Mouse (Mus musculus): ENCODE data around the gene Usp8.

Gene Usp8

DNA sequence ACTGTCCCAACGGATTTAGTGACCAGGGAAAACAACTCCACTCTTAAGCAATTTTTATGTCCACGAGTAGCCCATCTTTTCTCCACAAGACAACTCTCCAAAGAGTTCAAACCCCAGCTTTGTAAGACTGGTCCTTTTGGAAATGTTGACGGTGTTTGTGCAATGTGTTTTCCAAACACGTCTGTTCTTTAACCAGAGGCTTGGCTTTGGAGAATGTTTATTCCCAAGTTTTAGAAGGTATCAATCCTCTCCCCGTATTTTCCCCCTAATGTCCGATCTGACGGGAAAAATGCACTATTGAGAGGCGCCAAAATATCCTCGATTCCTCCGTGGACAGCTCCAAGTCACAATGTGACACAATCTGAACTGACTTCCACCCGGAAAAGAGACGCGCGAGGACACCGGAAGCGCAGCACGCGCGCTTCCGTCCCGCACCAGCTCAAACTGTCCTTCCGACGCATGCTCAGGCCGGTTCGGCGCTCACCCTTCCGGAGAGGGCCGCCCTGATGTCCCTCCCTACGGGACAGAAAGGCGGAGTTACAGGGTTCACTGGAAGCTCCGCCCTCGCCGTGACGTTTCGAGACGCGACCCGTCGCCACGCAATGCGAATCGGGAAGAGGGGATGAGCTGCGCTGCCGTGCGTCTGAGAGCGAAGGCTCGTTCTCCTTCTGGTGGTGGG lies at the start of gene Usp8:
Usp8 (plus strand) TSS at position 570 of the 679 bp plus-strand sequence.
- DNase-seq (ENCODE audit: low read depth, low spot score), result peak; percentile 100

DNA sequence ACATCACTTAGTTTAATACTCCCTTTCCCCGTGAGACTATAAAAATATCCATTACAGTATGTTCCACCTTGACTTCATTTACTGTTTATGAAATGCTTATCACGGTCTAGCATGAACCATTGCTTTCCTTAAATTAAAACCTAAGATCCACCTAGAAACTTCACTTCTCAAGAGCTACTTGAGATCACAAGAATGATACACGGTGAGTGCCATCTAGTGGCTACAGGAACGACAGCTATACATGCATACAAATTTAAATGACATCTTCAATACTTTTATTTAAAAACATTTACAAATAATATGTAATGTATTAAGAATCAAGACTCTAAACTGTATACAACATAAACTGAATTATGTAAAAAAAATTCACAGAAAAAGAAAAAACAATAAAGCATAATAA lies 43.6 kb upstream of the Usp8 start:
- DNase-seq (ENCODE audit: low read depth, low spot score), result peak; percentile 80

DNA sequence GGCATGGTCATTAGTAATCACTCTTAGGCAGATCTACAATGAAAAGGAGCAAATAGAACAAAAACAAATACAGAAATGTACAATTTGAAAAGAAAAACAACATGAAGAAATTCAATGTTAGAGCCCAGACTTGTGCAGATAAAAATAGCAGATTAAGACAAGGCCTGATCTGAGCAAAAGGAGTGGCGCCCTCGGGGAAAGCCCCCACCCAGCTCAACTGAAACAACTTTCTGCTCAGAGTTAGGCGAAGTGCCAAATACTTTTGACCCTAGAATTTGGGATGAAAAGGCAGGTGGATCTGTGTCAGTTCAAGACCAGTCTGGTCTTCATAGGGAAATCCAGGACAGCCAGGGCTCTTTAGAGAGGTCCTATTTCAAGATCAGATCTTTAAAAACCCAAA lies 41.1 kb upstream of the Usp8 start:
- no peak for DNase-seq (ENCODE audit: low read depth, low spot score)

DNA sequence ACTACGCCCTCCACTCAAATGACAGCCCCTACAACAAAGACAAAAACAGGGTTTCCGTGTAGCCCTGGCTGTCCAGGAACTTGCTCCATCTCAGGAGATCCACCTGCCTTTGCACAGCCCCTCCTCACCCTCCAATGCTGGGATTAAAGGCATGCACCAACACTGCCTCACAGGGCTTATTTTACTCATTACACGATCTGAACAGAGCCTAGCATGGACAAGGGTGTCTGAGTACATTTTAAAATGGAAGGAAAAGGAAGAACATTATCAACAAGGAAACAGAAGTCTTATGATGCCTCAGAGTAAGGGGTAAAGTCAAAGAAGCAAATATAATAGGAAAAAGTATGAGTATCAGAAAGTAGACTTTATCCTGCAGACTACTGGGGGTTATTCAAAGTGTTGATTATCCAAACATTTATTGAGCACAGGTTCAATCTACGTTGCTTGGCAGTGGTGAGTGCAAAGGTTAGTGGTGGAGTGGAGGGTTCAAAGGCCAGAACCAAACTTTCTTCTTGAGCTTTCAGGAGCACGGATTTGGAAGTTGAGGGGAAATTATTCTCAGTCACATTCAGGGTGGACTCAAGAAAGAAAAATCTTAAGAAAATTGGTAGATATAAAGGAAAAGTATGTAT lies 38.4 kb upstream of the Usp8 start:
- DNase-seq (ENCODE audit: low read depth, low spot score), result no peak

DNA sequence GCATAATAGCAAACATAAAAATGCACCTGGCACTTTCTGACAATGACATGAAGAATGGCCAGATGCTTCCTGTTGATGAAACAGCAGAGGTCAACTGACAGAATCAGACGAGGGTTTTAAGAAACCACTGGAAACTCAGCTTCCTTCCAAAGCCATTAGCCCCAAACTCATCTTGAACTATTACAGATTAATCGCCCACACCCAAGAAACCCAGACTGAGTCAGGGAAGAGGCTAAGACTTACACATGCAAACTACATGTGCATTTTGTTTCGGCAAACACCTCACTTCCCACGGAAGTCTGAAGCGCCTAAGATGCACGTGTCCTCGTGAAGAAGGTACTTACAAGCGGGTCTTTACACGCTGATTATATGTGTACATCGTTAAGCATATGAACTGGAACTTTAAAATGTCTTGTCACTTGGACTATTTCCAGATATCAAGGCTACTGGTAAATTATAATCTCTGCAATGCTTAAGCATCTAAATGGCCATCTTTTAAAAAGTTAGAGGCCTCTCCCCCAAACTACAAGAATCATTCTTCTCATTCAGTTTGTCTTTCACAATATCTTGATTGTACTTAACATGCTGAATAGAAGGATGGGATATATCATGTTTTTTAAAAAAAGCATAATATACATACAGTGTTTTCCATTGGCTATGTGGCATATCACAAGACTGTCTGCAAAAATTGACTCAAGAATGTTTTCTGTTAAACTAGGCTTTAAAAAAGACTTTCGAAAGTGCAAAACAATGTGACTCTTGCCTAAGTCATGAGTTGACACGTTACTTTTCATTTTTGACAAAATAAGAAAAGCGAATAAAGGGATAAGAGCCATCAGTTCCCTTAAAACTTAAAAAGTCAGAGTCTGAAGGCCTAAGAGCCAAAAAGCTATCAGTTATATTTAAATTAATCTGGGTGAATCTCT lies 33.5 kb upstream of the Usp8 start:
- DNase-seq (ENCODE audit: low read depth, low spot score), result no peak

DNA sequence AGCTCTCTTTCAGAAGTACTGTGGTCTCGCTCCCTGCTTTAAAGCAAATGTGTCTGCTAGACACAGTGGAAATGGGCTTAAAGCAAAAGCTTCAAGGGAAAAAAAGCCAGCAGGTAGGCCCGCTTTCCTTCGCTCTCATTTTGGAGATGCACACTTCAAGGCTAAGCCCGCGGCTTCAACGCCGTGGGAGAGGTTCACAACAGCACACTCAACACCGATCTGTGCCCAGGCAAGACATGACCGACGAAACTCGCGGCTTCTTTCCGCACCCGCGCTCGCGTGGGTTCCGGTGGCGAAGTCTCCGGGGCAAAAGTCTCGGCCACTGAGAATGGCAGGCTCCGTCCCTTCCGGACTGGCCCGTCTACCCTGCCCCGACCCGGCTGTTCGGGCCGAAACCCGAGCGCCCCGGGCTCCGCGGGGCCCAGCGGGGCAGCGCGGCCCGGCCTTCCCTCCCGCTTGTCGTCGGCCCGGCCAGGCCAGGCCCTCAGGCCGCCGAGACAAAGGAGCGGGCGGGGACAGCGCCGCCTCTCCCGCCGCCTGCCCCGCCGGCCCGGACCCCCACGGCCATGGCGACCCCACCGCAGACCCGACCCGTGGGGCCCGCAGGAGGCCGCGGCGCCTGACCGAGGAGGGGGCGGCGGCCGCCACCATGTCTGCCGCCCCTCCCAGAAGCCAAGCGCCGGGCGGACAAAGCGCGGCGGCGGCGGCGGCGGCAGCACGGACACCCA lies 32.5 kb upstream of the Usp8 start:
- peak; percentile 50 for DNase-seq (ENCODE audit: low read depth, low spot score)

DNA sequence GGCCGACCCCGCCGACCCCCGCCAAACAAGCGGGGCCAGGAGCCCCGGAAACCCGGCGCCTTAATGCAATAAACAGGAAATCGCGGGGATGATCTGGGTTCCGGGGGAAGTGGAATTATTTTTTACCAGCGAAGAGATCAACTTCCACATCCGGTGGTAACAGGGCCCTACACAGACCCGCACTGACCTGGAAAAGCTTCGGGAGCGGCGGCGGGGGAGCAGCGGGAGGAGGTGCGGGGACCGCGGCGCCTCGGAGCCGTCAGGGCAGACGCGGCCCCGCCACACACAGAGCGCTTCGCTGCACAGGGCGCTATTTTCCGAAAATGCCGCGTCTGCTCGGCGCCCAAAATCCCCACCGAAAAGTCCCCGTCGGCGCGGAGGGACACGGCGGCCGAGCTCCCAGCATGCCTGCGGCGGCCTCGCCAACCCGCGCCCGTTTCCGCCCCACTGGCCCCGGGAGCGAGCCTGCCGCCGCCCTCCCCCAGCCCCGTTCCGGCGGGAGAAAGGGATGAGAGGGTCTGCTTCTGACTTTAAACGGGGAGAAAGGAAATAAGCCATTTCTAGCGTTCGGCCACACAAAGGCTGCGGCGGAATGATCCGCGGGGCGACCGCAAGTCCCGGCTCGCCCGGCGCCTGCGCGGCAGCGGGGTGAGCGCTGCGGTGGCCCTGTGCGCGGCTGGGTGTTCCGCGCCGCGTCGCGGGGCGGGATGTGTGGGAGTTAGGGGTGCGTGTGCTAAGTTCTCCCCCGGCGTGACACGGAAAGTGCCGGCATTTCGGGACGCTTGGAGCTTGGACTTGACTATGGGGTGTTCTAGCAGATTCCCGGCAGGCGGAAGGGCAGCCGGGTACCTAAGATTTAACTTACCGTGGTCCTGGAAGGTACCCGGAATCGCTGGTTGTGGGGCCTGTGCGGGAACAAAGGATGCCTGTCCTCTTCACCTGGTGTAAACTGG lies 31.7 kb upstream of the Usp8 start:
- peak; percentile 96 for DNase-seq (ENCODE audit: low read depth, low spot score)

DNA sequence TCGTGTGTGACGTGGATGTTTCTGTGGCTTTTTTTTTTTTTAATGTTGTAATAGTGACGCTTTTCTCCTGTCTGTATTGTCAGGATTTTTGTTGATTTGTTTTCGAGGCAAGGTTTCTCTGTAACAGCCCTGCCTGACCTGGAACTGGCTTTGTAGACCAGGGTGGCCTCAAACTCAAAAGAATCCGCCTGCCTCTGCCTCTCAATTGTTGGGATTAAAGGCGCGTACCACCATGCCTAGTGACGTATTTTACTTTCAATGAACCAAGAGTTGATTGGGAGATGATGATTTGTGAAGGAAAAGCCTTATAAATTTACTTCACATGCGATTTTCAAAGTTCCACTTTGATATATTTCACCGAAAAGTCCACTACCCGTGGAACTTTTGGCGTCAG lies 31.0 kb upstream of the Usp8 start, which contains the start of gene Gabpb1:
Gabpb1 (minus strand) TSS at position 216 of the 394 bp plus-strand sequence.
- no peak for DNase-seq (ENCODE audit: low read depth, low spot score)

DNA sequence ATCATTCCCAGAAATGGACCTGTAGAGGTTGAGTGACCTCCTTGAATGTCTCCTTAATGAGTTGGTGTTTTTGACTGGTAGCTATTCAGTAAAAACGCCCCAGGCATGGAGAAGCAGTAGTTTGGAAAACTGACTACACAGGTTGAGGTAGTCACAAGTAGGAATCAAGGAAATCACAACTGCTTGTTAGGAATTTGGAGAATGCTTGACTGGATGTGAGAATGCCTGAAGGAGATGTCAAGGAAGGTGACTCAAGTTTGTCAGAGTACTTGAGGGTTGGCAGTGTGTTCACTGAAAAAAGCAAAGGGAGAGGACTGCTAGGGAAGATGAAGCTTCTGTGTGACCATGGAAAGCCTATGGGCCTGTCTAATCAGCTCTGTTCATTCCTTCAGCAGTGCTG lies 29.8 kb upstream of the Usp8 start:
- DNase-seq (ENCODE audit: low read depth, low spot score), result no peak

DNA sequence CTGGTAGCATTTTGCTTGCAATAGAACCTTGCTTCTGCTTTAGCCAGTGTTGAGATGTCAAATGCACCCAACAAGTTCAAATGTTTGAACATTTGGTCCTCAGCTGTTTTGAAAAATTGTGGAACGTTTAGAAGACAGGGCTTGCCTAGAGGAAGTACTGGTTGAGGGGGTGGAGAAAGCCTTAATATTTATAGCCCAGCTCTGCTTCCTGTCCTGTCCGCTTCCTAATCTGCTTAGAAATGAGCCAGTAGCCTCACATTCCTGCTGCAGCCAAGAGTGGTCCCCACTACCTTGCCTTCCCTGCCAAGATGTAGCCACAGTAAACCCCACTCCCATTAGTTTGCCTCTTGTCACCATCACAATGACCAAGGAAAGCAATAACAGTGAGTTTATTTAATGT lies 24.8 kb upstream of the Usp8 start:
- DNase-seq (ENCODE audit: low read depth, low spot score), result peak; percentile 12

DNA sequence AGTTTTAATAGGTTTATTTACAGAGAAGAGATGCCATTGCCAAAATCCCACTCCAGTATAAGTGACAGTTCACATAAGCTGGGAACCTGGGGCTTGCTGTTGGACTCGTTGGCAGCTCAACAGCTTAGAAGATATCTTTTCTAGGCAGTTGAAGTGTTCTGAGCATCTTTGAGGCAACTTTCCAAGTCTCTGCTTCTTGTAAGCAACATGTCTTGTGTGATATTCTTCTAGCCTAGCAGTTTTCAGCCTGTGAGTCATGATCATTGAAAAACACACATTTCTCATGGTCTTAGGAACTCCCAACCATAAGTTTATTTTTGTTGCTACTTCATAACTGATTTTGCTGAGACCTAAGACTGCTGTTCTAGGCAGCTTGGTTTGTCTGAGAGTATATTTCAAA lies 24.2 kb upstream of the Usp8 start:
- DNase-seq (ENCODE audit: low read depth, low spot score), result peak; percentile 68

DNA sequence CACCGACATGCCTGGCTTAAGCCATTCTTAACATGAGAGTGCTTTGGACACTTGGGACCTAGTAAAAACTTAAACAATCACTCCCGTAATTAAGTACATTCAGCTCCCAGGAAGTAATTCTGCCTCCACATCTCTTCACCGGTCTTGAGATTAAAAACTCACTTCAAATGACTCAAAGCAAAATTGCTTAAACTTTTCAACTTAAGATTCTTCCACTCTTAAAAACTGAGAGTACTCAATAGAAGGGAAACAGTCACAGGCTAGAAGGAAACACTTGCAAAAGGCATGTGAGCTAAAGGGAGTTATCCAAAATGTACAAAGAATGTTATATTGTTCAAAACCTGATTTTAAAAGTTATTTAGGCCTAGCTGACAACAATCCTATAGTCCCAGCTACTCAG lies 15.8 kb upstream of the Usp8 start:
- no peak for DNase-seq (ENCODE audit: low read depth, low spot score)

DNA sequence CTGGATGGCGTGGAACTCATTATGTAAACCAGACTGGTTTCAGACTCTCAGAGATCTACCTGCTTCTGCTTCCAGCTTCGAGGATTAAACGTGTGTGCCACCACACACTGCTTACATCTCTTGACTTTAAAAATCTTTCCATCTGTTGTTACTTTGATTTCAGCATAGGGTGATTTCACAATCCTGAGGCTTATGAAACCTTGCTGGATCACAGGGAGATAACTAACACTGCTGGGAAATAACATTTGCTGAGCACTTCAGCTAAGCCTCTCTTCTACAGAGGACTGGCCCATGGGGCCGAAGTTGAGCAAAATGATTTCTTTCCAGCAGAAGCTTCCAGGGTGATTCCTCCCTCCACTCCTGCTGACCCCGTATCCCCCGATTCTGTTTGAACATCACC lies 11.8 kb upstream of the Usp8 start:
- no peak for DNase-seq (ENCODE audit: low read depth, low spot score)

DNA sequence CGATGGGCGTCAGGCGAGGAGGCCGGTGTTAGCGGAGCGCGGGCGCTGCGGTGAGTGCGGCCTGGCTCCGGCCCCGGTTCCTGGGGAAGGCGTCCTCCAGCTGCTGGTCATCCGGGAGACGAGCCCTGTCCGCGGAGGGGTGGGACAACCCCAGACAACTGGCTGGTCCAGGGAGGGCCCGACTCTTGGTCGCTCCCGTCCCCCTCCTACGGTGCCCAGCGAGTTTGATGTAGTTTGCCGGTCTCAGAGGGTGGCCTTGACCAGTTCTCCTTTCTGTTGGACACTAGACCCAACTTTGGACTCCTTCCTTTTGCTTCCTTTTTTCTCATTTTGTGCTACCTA lies 281 bp downstream of the Usp8 start:
- no peak for DNase-seq (ENCODE audit: low read depth, low spot score)

DNA sequence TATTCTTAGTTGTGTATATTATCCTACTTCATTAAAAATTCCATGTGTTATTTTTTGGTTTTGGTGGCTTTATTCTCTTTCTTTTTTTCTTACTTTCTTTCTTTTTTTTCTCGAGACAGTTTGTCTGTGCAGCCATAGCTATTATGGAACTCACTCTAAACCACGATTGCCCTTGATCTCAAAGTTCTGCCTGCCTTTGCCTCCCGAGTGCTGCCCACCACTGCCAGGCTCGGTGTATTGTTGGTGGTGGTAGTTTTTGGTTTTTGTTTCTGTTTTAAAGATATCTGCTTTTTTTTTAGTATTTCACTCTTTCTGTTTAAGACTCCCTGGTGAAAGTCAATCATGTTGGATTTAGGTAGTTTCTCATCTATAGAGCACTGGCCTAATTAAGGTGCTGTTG lies 1.2 kb downstream of the Usp8 start:
- DNase-seq (ENCODE audit: low read depth, low spot score), result no peak

DNA sequence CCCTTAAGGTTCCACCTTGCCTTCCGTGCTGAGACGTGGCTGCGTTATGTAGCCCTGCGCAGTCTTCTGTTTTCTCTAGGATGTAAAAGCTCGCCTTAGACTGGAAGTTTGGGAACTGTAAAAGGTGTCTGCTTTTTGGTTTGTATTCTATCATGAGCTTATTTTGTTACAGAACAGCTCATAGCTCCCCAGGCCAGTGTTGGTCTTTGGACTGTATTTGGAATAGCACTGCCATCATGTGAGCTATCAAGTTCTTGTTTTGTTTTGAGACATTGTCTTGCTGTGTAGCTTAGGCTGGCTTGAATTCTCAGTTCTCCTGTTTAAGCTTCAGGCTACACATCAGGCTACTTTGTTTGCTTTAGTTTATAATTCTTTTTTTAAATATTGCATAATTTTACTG lies 5.4 kb downstream of the Usp8 start:
- no peak for DNase-seq (ENCODE audit: low read depth, low spot score)

DNA sequence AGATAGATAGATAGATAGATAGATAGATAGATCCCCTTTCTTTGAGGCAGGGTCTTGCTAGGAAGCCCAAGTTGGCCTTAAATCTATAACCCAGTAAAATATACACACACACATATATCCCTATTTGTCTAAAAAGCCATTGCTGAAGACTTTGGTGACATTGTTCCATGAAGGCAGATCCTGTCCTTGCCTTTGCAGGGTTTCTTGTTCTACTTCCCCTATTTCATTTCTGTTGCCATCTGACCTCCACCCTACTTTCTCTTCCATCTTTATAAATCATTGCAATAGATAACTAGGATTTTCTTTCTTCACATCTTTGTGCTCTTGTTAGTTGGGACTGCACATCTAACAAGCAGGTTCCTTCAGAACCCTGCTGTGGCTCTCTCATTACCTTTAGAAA lies 5.8 kb downstream of the Usp8 start:
- no peak for DNase-seq (ENCODE audit: low read depth, low spot score)

DNA sequence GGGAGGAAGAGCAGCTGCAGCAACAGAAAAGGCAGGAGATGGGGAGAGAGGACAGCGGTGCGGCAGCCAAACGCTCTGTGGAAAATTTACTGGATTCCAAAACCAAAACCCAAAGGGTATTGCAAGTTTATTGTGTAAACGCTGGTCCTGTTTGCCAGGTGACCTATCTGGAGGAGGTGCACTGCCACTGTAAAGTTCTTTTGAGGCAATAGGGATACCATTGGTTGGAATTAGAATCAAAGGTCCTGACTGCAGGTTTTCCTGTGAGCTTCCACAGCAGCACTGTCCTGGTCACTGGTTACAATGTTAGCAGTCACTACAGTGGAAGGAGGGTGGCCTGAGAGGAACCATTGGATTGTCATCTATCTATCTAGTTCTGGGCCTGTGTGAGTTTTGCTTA lies 22.1 kb downstream of the Usp8 start:
- no peak for DNase-seq (ENCODE audit: low read depth, low spot score)

DNA sequence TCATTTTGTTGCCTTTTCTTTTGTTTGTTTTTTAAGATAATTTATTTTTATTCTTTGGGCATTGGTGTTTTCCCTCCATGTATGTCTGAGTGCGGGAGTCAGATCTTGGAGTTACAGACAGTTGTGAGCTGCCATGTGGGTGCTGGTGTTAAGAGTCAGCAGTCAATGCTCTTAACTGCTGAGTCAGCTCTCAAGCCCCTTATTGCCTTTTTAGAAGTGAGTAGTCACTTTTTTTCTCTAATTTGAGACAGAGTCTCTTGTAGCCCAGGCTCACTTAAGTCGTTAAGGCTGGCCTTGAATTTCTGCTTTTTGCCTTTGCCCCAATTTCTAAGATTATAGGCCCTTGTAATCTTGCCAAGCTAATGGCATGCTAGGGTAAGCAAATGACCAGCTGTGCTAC lies 23.4 kb downstream of the Usp8 start:
- DNase-seq (ENCODE audit: low read depth, low spot score), result no peak

DNA sequence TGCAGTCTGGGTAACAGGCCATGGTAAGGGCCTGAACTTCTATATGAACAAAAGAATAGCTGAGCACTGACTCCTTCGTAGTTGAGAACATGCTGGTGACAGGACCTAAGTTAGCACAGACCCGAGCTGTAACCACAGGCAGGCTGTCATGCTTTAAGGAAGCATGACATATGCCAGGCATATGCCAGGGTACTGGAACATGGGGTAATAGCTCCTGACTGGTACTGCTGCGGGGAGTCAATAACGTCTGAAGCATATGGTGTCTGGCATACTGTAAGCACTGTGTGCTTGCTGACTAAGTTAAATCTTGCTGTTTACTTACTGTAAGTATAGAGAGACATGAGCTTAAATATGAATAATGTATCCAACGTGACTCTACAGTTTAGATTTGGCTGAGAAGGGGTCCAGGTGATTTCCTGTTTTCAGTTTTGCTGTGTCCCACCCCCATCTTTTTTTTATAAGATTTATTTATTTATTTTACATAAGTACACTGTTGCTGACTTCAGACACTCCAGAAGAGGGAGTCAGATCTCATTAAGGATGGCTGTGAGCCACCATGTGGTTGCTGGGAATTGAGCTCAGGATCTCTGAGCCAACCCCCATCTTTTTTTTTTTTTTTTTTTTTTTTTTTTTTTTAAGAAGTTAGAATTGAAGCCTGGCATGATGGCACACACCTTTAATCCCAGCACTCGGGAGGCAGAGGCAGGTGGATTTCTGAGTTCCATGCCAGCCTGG lies 28.4 kb downstream of the Usp8 start:
- DNase-seq (ENCODE audit: low read depth, low spot score), result peak; percentile 57
